Mouse (Mus musculus) small intestine, adult 2 months (tissue): ENCODE results near the gene Alkbh5.

Experiments used
- CTCF ChIP-seq: fragments of 200-500 bp; IDR thresholded peaks from 2 replicates; pipeline ENCODE4 v1.5.1; 2012; ENCODE audit warnings: low read depth, mild to moderate bottlenecking, control low read depth, inconsistent platforms, low read length, moderate library complexity, mixed read lengths; ENCODE audit not compliant: insufficient replicate concordance, insufficient read length; ENCODE audit errors: extremely low read depth
- POLR2A ChIP-seq: fragments of 200-500 bp; IDR thresholded peaks from 2 replicates; pipeline ENCODE4 v1.6.1; 2012; ENCODE audit warnings: low read depth, mild to moderate bottlenecking, control low read depth, inconsistent platforms, low read length, moderate library complexity

GRCm38 (mm10) chr11:60557675-60558074, 21.5 kb downstream of the Alkbh5 start:
- TF ChIP-seq CTCF: no peak
- no peak for TF ChIP-seq POLR2A
